Mouse (Mus musculus): ENCODE measurements around the gene Dock10.

GRCm38 (mm10) chr1:80665761-80666160 is 92.6 kb downstream of the Dock10 start:
- TF ChIP-seq POLR2A (IDR thresholded peaks at IDR 0.05; ENCODE audit: insufficient read depth, low read depth, low read length) (no peak), CTCF (IDR thresholded peaks at IDR 0.05; ENCODE audit: insufficient read depth, low read depth, low read length) (no peak)
